Mouse (Mus musculus): ENCODE data around the gene Myo9a. TPM values are rescaled to one million over a fixed set of nuclear protein-coding genes. Genes with fewer than 3 reads are reported as not detected.
"Not testable (repeated sequence)": the region's sequence is repeated elsewhere in the genome, so short reads cannot be mapped to it uniquely, and the experiment has no call there.

Gene Myo9a
- total RNA-seq, 2 experiments from 2014 or later, result 19.3 to 21.0 TPM

DNA sequence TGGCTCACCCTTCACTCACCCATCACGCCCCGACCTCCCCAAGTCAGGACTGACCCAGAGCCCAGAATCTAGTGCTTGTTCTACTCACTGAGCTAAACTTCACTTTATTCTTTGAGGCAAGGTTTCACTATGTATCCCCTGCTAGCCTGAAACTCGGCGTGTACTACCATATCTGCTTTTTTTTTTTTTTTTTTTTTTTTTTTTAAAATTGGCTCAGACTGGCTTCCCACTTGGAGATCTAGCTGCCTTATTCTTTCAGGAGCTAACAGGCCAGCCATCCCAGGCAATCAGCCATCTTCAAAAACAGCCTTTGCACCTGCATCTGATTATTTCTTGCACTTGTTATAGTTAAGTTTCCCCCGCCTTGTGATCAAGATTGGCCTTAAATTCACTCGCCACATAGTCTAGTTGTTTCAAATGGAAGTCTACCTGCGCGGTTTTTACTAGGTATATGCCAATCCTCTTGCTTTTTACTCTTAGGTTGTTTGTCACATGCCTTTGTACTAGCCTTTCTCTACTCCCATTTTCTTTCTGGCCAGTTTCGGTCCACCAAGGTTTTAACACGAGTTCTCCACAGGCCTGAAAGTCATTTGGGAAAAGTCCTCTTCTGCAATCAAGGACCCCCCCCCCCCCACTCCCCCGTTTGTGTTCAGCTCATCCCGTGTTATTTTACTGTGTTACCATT lies 973 bp upstream of the Myo9a start:
- intact Hi-C loops (cut with DNase I), result no loop called here
- no peak for DNase-seq

DNA sequence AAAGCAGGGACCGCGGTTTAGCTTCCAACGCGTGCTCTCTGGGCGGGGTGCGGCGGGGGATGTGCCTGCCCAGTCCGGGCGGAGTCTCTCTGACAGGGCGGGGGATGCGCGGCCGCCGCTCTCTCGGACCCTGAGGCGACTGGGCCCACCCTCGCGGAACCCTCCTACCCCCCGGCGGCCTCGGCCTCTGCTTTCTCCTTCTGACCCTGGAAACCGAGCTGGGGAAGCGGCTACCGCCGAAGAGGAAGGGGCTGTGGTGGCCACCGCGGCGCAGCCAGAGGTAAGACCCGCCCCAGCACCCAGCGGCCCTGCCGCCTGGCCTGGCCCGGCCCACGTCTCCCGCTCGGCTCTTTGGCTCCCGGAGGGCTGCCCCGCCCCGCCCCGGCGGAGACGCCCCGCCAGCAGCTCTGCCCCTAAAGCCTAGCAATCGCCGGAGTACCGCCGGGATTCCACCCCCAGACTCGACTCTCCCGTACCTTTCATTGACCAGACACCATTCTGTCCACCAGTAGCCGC lies 428 bp downstream of the Myo9a start:
- intact Hi-C loops (cut with DNase I), result no loop called here

DNA sequence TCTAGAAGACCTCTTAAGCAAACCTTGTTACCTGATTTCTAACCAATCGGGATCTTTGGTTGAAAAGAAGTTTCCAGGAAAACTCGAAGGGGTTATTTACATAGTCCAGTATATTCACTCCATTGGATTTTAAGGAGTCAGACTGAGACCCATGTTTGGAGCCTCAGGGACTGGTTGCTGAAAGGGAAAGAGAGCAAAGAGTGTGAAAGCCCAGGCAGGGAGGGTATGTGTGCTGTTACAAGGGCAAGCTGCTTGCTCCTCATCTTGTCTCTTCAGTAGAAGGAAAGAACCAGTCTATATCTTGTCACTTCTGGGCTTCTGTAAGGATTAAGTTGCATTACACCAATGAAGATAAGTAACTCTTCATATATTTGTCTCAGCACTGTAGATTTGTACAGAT lies 1.3 kb downstream of the Myo9a start:
- DNase-seq, result no peak
- intact Hi-C loops (cut with DNase I), result no loop called here

More for the DNA sequence above, 428 bp downstream of the Myo9a start:
- DNase-seq, result peak; percentile 91 to 95

DNA sequence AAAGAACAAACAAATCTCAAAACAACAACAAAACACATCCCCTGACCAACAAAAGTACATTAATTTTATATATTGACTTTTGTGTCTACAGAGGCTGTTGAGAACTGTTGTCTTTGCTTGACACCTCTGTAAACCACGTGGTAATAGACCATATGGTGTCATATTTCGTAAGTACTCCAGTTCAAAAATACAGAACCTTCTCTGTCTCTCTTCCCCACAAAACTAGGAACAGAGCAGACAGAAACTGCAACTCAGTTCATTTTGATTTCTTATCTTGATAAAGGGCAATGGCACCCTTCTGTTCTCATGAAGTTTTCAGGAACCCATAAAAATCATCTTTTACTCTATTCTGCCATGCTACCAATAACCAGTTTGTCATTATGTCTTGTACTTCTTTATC lies 4.5 kb downstream of the Myo9a start:
- DNase-seq, result no peak
- intact Hi-C loops (cut with DNase I), result no loop called here

DNA sequence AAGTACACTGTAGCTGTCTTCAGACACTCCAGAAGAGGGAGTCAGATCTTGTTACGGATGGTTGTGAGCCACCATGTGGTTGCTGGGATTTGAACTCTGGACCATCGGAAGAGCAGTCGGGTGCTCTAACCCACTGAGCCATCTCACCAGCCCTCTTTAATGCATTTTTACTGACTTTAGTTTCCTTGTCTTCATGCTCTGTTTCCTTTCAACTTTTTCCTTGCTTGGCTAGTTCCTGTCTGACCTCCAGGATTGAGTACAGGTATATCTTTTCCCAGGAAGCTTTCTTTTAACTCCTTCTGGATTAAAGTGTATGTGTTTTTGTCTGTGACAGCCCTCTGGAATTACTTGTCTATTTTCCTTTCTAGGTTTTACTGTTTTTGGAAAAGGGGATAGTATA lies 6.3 kb downstream of the Myo9a start:
- DNase-seq; intact Hi-C loops (cut with DNase I): not testable (repeated sequence)

DNA sequence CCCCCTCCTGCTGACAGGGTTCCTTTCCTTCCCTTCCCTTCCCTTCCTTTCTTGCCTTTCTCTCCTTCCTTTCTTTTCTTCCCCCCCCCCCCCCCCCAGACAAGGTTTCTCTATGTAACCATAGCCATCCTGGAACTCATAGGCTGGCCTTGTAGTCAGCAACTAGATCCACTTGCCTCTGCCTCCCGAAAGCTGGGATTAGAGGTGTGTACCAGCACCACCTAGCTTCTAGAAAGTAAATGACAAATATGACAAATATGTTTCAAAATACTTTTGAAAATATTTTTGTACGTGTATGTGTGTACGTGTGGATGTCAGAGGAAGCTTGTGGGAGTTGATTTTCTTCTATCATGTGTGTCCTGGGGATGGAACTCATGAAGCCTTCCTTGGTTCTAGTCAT lies 9.8 kb downstream of the Myo9a start:
- intact Hi-C loops (cut with DNase I), result loop anchor here (1.0 kb wide), 1 partner anchor 37 kb away; no protein-coding TSS in a partner anchor
- peak in 1 of 2 experiments; percentile 16 for DNase-seq

DNA sequence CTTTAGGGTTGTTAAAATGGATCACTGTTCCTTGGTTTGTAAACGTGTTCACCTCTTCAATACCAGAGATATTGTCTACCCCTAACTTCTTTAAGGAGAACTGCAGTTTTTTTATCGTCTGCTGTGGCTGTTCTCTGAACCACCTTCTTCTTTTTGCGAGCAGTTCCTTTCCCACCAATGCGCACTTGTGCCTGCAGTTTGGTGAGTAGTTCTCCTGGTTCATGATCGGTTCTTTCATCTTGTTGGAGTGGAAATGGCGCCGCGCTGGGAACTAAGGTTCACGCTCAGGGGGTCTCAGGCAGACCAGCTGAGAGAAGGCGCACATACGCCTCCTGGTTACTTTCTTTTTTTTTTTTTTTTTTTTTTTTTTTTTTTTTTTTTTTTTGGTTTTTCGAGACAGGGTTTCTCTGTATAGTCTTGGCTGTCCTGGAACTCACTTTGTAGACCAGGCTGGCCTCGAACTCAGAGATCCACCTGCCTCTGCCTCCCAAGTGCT lies 16.3 kb downstream of the Myo9a start:
- intact Hi-C loops (cut with DNase I); DNase-seq: not testable (repeated sequence)

DNA sequence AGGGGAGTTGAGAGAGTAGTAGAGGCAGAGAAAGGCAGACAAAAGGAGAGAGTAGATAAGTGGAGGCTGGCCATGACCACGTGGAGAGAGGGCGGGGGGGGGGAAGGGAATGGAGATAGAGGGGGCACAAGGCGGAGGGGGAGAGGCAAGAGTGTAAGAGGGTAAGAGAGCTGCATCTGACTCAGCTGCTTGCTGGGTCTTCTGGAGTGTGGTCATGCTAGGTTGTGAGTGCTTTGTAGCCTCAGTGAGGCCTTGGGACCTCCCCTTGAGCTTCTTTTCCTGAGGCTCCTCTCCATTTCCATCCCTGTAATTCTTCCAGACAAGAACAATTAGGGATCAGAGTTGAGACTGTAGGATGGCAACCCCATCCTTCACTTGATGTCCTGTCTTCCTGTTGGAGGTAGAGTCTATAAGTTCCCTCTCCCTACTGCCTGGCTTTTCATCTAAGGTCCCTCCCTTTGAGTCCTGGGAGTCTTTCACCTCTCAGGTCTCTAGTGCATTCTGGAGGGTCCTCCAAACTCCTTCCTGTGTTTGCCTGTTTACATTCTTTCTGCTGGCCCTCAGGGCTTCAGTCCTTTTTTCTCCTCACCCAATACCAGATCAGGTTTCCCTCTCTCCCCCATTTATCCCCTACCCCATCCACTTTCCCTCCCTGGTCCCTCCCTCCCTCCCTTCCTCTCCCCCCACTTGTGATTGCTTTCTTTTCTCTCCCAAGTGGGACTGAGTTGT lies 55.5 kb downstream of the Myo9a start:
- intact Hi-C loops (cut with DNase I); DNase-seq: not testable (repeated sequence)

DNA sequence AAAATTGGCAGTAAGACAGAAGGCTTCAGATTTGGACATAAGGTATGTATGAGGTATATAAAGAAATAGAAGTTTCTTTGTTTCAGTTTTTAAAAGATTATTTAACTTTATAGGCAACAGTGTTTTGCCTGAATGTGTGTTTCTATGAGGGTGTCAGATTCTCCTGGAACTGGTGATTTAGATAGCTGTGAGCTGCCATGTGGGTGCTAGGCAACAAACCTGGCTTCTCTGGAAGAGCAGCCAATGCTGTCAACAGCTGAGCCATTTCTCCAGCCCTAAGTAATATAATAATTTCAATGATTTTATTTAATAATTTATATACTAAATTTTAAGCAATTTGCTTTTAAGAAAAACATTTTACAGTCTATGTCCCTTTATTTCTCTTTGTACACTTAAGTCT lies 133.9 kb downstream of the Myo9a start:
- no peak for DNase-seq
- intact Hi-C loops (cut with DNase I), result no loop called here

DNA sequence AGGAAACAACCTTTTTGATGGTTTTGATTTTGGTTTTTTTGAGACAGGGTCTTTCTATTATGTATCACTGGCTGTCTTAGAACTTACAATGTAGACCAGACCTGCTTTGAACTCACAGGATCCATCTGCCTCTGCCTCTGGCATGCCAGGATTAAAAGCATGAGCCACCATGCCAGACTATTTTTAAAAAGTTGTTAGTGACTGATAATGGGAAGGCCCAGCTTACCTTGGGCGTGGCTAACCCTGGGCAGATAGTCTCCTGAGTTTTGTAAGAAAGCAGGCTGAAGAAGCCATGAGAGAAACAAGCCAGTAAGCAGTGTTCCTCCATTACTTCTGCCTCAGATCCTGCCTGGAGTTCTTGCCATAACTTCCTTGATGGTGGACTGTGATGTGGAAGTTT lies 152.7 kb downstream of the Myo9a start:
- DNase-seq, result no peak
- intact Hi-C loops (cut with DNase I), result no loop called here

DNA sequence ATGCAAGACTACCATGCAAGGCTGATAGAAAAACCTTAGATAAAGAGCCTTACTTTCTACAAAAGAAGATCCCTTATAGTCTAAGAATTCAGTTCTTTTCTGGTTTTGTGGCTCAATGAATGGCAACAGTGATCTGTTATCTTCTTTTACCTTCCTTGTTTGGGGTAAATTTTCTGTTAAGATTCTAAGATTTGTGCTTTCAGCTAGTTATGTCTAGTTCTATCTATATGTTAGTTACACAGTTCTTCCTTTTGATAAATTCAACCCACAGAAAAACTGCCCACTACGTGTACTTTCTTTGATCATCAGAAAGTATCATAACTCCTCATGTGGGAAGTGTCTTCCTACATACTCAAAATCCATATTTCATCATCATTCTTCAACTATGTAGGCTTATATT lies 164.1 kb downstream of the Myo9a start:
- DNase-seq, result no peak
- intact Hi-C loops (cut with DNase I), result no loop called here

DNA sequence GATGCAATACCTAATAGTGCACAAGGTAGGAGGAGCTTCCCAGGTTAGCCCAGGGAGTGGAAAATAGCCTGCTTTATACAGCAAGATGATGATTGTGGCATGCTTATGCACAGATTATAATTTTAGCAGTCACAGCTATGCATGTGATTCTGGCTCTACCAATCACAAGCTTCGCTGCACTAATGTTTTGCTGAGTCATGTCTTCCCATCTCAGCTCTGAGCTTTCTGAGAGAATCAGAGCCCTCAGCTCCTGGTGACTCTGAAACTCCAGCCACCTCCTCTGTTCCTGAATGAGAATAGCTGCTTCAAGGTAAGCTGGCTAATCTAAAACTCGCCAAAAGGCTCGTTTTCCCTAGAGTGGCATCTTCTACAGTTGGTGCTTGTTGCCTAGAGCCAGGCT lies 179.6 kb downstream of the Myo9a start:
- no peak for DNase-seq
- intact Hi-C loops (cut with DNase I), result no loop called here

DNA sequence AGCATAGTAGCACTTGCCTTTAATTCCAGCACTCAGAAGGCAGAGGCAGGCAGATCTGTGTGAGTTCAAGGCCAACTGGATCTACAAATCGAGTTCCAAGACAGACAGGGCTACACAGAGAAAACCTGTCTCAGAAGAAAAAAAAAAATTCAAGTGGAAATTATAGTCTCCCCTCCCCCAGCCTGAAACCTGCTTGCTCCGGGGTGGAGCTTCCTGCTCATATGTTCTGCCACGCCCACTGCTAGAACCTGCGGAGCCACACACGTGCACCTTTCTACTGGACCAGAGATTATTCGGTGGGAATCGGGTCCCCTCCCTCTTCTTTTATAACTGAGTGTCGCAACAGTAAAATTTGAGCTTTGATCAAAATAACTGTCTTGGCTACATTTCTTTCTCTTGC lies 185.2 kb downstream of the Myo9a start:
- DNase-seq; intact Hi-C loops (cut with DNase I): not testable (repeated sequence)

DNA sequence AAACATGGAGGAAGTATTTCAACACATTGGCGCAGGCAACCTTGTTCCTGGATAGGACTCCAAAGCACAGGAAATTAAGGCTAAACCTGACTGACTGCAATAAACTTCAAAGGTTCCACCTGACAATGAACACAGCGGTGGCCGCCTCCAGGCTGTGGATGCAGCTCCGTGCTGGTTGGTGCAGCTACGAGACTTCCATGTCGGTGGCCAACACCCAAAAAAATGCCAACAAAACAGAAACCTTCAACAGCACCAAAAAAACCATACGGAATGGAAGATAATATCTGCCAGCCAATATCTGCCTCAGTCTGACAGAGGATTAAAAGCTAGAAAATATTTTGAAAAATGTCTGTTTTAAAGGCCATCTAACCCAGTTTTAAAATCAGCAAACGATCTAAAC lies 187.8 kb downstream of the Myo9a start:
- DNase-seq, result no peak
- intact Hi-C loops (cut with DNase I), result no loop called here

DNA sequence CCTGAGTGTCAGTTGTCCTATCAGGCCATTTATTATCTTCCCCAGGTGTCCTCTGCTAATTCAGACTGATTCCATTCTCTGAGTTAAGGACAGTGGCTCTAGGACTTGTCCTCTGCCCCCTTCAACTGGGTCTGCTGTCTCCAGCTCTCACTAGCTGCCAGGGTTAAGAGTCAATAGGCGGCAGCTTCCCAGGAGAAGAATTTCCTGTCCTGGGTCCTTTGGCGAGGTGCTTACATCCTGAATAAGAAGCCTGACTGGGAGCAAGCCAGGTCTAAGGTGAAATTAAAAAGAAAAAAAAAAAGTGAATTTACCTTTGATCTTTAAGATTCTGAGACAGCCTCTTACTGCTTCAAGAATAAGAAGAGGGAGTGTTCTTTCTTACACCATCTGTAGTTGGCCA lies 189.0 kb downstream of the Myo9a start:
- intact Hi-C loops (cut with DNase I), result no loop called here
- DNase-seq, result no peak

DNA sequence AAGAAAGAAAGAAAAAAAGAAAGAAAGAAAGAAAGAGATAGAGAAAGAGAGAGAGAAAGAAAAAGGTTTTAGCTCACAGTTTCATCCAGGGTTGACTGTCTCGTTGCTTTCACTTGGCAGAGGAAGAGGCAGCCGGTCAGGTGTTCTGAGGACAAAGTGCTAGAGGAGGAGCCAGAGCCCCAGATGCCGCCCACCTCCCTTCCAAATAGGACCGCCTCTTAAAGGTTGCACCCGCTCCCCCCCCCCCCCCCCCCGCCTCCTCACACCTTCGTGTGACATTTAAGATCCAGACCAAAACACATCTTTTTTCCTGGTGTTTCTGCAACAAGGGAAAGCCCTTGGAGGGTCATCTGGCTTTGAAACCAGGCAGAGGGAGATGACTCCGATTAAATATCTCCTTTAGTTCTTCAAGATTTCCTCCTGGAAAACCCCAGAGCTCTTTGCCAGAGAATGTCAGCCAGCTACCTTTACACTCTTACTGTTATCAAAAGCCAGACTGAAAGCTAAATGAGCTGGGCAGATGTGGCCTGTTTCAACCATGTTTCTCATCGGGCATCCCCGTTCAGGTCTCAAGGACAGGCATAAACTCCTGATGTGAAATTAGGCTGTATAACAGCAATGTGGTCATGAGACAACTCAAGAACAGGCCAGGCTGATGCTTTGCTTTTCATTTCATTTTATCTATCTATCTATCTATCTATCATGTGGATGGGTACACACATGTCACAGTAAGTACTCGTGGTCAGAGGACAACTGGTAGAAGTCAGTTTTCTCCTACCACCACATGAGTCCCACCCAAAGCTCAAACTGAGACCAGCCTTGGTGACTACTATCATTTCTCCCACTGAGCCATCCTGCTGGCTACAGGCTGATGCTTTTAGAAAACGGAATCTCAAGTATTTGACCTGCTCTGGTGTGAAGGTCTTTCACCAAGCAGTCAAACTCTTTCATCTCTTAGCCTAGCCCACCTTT lies 190.5 kb downstream of the Myo9a start:
- no peak for DNase-seq
- intact Hi-C loops (cut with DNase I), result no loop called here

DNA sequence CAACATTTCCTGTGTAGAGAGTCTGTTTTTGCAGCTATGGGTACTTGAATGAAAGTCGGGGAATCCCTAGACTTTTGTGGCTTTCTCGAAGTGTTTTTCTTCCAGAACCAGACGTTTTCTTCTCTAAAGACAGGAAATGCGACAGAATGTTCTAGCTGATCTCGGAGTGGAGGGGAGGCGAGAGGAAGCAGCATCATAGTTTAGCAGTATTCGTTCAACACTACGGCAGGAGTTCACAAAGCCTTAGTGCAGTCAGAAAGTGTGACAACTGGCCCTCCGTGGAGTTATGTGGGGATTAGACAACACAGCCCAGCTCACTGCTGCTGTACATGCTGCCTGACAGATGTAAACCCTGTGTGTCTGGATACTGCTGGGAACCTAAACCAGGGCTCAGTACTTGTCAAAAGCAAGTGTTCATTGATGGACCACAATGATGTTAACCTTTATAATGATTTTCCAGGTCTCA lies 191.2 kb downstream of the Myo9a start:
- intact Hi-C loops (cut with DNase I), result no loop called here
- no peak for DNase-seq

DNA sequence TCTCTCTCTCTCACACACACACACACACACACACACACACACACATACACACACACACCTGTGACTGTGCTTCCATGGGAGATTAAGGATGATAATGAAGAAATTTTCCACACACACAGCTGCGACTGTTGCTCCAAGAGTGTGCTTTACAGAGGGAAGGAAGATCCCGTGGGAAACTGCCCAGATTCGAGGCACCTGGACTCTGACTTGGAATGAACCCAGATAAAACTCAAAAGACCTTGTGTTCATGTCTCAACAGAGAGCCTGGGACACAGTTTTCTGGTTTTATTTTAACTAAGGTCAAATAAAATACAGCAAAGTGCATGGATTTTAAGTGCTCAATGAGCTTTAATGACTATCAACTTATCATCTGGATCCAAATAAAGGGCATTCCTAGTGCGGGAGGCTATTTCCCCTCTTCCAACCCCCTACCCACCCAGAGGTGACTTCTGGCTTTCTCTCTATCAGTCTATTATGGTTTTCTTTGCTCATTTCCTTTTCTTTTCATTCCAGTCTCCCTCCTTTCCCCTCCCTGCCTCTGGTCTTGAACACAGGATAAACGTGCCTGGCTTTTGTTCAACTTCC lies 191.9 kb downstream of the Myo9a start:
- intact Hi-C loops (cut with DNase I), result no loop called here
- no peak for DNase-seq

DNA sequence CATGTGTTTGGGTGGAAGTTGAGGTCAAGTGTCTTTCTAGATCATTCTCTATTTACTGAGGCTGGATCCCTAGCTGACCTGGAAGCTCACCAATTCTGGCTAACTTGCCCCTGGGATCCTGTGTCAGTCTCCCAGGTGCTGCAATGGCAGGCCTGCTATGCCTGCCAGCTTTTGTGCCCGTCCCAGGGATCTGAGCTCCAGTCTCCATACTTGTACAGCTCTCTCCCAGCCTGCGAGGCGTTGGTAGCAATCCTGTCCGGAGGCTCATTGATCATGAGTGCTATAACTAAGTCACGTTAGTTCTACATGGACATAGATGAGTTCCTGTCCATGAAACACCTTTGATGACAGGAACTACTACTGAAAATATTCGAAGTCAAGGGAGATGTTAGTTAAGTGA lies 193.1 kb downstream of the Myo9a start:
- DNase-seq, result no peak

DNA sequence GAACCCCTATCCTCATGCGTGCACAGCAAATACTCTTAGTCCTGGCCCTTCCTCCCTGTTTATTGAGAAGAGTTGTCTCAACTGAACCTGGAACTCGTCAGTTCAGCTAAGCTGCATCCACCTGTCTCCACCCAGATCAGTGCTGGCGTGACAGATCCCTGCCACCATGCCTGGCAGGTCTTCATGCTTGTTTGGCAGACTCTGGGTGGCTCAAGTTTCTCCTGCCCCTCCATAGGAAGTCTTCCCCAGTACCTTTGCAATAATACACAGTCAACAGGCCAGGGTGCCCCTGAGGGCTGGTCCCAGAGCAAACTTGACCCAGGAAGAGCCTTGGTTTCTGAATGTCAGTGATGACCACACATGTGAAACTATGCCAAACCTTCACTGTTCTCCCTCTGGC lies 194.5 kb downstream of the Myo9a start:
- no peak for DNase-seq

More for the DNA sequence above, 193.1 kb downstream of the Myo9a start:
- intact Hi-C loops (cut with DNase I), result no loop called here

More for the DNA sequence above, 194.5 kb downstream of the Myo9a start:
- intact Hi-C loops (cut with DNase I), result no loop called here

Data from heart, postnatal 10 days (tissue).